Mouse (Mus musculus) CH12.LX (cell line): Measurements from ENCODE around the gene Tas1r1.

Source experiments
- CHD2 ChIP-seq: IDR thresholded peaks from 2 replicates; pipeline ENCODE4 v1.6.1; 2011; ENCODE audit warnings: low read length, improper control_type of control experiment
- CTCF ChIP-seq, 2 experiments: IDR thresholded peaks in 1 of 2; conservative IDR thresholded peaks in 1 of 2; 2 replicates each; pipeline ENCODE4 v1.5.1; 2011 to 2012; ENCODE audit warnings: low read depth in 2 of 2, low read length in 2 of 2, improper control_type of control experiment in 1 of 2, inconsistent platforms in 1 of 2, mild to moderate bottlenecking in 1 of 2, moderate library complexity in 1 of 2
- EP300 ChIP-seq: IDR thresholded peaks from 2 replicates; pipeline ENCODE4 v1.6.1; 2011; ENCODE audit warnings: low read length, improper control_type of control experiment
- GABPA ChIP-seq: IDR thresholded peaks from 2 replicates; pipeline ENCODE4 v1.6.1; 2012; ENCODE audit warnings: low read depth, low read length, improper control_type of control experiment, inconsistent platforms; ENCODE audit not compliant: insufficient replicate concordance
- HCFC1 ChIP-seq: IDR thresholded peaks from 2 replicates; pipeline ENCODE4 v1.6.1; 2012; ENCODE audit warnings: low read depth, mild to moderate bottlenecking, inconsistent platforms, low read length, improper control_type of control experiment
- KAT2A ChIP-seq: IDR thresholded peaks from 2 replicates; pipeline ENCODE4 v1.6.1; 2012; ENCODE audit warnings: low read length, improper control_type of control experiment, inconsistent platforms; ENCODE audit not compliant: insufficient replicate concordance
- MAFK ChIP-seq: IDR thresholded peaks from 2 replicates; pipeline ENCODE4 v1.6.1; 2011; ENCODE audit warnings: low read length, improper control_type of control experiment; ENCODE audit not compliant: insufficient replicate concordance
- NELFE ChIP-seq: IDR thresholded peaks from 2 replicates; pipeline ENCODE4 v1.6.1; 2011; ENCODE audit warnings: low read depth, low read length, improper control_type of control experiment
- POLR2A ChIP-seq: IDR thresholded peaks from 2 replicates; pipeline ENCODE4 v1.6.1; 2011; ENCODE audit warnings: low read depth, mild to moderate bottlenecking, improper control_type of control experiment, low read length
- RAD21 ChIP-seq: IDR thresholded peaks from 2 replicates; pipeline ENCODE4 v1.6.1; 2011; ENCODE audit warnings: low read depth, mild to moderate bottlenecking, low read length, improper control_type of control experiment, moderate library complexity
- TBP ChIP-seq: conservative IDR thresholded peaks from 2 replicates; pipeline ENCODE4 v1.6.1; 2011; ENCODE audit warnings: low read depth, low read length, improper control_type of control experiment
- TCF12 ChIP-seq: IDR thresholded peaks from 2 replicates; pipeline ENCODE4 v1.6.1; 2014; ENCODE audit warnings: low read depth, mild to moderate bottlenecking, inconsistent platforms, low read length, improper control_type of control experiment
- USF1 ChIP-seq: IDR thresholded peaks from 2 replicates; pipeline ENCODE4 v1.6.1; 2014; ENCODE audit warnings: low read depth, mild to moderate bottlenecking, inconsistent platforms, low read length, improper control_type of control experiment
- ZC3H11A ChIP-seq: IDR thresholded peaks from 2 replicates; pipeline ENCODE4 v1.6.1; 2012; ENCODE audit warnings: low read depth, mild to moderate bottlenecking, inconsistent platforms, low read length, improper control_type of control experiment

- TF ChIP-seq CTCF (conservative IDR thresholded peaks at IDR 0.05 in 1 of 2, IDR thresholded peaks at IDR 0.05 in 1 of 2; ENCODE audit: low read depth in 2 of 2, low read length in 2 of 2) = peak; percentile 43 to 92; a peak in 3 of 4 replicates
- peak; percentile 93 for TF ChIP-seq NELFE
- peak; percentile 60; the same call in 1 of the 2 replicates for TF ChIP-seq TBP
- no peak for TF ChIP-seq MAFK
- TF ChIP-seq KAT2A = peak; percentile 76; the same call in 1 of the 2 replicates
- no peak; the same call in 1 of the 2 replicates for TF ChIP-seq USF1
- no peak for TF ChIP-seq ZC3H11A
- TF ChIP-seq RAD21 = peak; percentile 15
- TF ChIP-seq GABPA = peak; percentile 27; the same call in 1 of the 2 replicates
- peak; percentile 58; the same call in 1 of the 2 replicates for TF ChIP-seq EP300
- peak; percentile 100 for TF ChIP-seq CHD2
- TF ChIP-seq HCFC1 = peak; percentile 90
- TF ChIP-seq POLR2A = peak; percentile 91
- TF ChIP-seq TCF12 = peak; percentile 96
Observed at GRCm38 (mm10) chr4:152038985-152039830, 840 bp upstream of the Tas1r1 start, which contains the start of gene Nol9.
